Mouse (Mus musculus): ENCODE measurements around the gene Cacfd1.

The Cacfd1 gene

GRCm38 (mm10) chr2:27009714-27010244 lies at the start of gene Cacfd1:
Gene Cacfd1 (plus strand): TSS chr2:27009926.
- peak; percentile 90 for DNase-seq (ENCODE audit: low spot score)

DNA sequence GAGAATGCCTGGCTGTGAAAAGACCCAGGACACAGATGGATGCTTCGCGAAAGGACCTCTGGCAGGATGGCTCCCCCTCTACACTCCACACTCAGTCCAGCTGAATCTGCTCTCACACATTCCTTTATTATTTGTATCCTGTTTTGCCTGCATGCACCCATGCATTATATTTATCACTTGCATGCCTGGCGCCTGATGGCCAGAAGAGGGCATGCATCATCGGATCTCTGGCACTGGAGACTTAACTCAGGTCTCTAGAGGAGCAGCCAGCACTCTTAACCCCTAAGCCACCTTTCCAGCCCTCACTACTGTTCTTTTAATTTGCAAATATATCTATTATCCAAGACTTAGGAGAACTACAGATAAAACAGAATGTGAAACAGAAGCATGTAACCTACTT lies 49.0 kb upstream of the Cacfd1 start:
- no peak for DNase-seq (ENCODE audit: low spot score)

- peak; percentile 95 for DNase-seq (ENCODE audit: low spot score)
Observed at GRCm38 (mm10) chr2:26963923-26964723, 45.6 kb upstream of the Cacfd1 start, which contains the start of gene Rexo4. Gene Rexo4 (minus strand): TSS chr2:26964386.

DNA sequence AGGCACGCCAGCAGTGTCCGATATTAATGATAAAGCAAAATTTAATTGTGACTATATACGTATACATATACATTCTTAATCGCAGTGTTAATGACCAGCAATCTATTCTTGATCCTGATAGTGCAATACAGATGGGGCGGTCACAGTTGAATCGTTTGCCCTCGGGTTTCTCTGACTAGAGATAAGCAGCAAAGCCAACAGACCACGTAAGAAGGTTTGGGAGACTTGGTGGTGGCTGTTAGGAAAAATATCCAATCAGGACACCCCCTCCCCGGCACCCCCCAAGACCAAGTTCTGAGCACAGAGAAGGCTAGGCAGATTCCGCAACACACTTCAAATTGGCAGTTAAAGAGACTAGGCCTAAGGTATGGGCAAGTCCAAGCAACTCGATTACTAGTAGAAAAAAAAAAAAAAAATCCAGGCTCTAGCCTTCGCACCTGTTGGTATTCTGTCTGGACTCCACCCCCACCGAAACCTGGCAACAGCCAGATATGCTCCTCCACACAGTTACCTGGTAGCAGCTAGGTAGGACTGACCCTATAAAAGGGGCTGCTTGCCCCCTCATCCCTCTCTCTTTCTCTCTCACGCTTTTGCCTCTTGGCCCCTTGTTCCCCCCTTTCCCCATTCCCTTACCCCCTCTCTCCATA lies 44.9 kb upstream of the Cacfd1 start:
- DNase-seq (ENCODE audit: low spot score) = no peak

GRCm38 (mm10) chr2:26967262-26967661 lies 42.5 kb upstream of the Cacfd1 start:
- DNase-seq (ENCODE audit: low spot score) = no peak

DNA sequence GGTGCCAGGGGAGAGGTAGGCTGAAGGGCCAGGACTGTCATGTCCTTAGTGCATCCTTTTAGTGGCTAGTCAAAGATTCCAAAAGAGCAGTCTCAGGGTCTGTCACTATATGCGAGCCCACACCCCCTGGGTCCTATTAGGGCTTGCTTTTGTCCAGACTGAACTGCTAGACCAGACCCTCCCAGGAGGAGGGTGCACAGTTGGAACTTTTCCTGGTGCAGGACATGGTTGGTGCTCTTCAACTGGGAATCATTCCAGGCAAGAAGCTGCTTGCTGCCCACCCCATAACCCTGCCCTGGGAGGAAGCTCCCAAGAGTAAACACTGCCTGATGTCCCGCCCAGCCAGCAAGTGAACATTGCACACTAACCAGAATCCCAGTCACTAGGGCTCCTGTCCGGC lies 36.6 kb upstream of the Cacfd1 start, which contains the start of gene Adamts13:
Gene Adamts13 (plus strand): TSS at position 301 of the 400 bp plus-strand sequence.
- no peak for DNase-seq (ENCODE audit: low spot score)

- DNase-seq (ENCODE audit: low spot score) = no peak
Observed at GRCm38 (mm10) chr2:26973960-26974359, 35.8 kb upstream of the Cacfd1 start.

GRCm38 (mm10) chr2:26980361-26980760 lies 29.4 kb upstream of the Cacfd1 start:
- no peak for DNase-seq (ENCODE audit: low spot score)

DNA sequence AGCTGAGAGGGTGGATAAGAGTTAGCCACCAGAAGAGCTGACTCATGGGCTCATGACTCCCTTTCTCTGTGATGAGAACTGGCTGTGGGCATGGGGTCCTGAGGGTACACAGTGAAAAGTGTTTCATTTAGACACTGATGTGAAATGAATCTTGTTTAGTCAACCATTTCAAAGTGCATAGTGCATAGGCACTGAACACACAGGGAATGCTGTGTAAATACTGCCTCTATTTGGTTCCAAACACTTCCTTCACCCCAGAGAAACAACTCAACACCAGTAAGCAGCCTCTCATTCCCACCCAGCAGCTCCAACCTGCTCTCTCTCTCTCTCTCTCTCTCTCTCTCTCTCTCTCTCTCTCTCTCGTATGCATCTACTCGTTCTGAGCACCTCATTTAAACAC lies 25.5 kb upstream of the Cacfd1 start:
- DNase-seq (ENCODE audit: low spot score) = no peak

DNA sequence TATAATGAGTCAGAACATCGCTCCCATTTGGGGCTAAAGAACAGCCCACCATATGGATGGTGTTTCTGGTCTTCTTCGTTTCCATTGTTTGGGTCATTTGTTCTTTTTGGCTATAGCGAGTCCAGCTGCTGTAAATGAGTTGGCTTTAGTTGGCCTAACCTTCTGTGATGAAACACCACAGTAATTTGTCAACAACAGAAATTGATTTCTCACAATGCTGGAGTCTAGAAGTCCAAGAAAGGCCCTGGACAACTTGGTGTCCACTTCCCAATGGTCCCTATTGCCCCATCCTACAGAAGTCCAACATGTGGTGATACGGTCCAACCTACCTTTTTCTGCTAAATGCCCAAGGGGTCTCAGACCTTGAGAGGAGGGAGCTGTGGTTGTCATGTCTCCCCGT lies 25.1 kb upstream of the Cacfd1 start:
- no peak for DNase-seq (ENCODE audit: low spot score)

- DNase-seq (ENCODE audit: low spot score) = no peak
Observed at GRCm38 (mm10) chr2:26993936-26994335, 15.8 kb upstream of the Cacfd1 start.

DNA sequence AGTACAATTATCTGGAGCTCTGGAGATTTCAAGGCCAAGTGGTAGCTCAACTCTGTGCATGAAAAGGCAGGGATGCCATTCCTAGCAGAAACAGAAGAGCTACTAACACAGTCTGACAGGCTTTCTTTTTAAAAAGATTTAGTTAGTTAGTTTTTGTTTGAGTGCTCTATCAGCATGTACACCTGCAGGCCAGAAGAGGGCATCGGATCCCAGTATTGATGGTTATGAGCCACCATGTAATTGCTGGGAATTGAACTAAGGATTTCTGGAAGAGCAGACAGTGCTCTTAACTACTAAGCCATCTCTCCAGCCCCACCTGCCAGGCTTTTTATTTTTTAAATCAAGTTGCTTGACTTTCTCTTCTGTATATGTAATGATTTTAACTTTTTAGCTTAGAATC lies 12.2 kb upstream of the Cacfd1 start:
- DNase-seq (ENCODE audit: low spot score) = peak; percentile 45

DNA sequence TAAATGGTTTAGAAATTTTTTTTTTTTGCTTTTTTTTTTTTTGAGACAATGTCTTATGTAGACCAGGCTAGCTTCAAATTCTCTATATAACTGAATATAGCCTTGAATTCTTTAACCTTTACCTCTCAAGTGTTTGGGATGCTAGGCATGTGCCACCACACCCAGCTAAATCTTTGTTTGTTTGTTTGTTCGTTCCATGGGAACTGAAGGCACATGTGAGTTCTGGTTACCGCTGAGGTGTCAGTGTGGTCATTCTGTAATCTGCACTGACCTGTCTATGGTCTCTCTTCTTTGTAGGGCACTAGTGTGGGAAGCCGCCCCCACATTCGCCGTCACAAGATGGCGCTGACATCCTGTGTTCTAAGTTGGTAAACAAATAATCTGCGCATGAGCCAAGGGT lies 11.7 kb upstream of the Cacfd1 start:
- DNase-seq (ENCODE audit: low spot score) = peak; percentile 79

GRCm38 (mm10) chr2:27006255-27006654 lies 3.5 kb upstream of the Cacfd1 start:
- no peak for DNase-seq (ENCODE audit: low spot score)

DNA sequence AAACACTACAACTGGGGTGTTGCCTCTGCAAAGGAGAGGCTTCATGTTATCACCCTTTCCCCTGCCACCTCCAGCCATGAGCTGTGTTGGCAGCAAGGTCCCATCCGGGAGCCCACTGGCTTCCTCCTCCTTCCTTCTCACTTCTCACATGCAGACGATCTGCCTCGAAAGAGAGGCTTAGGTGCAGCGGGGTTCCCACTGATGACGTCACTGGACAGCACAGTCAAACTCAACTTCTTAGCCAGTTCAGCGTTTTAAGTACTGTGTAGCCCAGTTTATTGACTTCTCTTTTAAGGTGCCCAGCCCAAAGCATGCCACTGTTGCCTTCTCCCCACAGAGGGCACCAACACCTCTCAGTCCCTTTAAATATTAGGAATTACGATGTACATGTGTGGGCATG lies 2.0 kb upstream of the Cacfd1 start:
- no peak for DNase-seq (ENCODE audit: low spot score)

DNA sequence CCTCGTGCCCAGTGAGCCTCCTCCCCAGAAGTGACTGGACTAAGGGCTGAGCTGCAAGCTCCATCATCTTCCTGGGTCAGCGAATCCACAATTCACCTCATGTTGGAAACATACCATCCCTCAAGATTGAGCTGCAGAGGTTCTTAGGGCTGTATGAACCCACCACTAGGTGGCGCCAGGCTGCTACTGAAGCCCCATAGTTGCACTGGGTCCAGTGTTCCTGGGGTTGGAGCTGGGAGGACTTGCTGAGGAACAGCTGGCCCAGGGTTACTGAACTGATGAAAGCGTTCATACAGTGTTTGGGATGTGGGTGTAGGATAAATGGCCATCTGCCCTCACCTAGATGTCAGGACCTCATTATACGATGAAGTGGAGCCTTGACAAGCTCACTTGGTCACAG lies 8.1 kb downstream of the Cacfd1 start:
- DNase-seq (ENCODE audit: low spot score) = peak; percentile 79

GRCm38 (mm10) chr2:27019530-27019929 lies 9.8 kb downstream of the Cacfd1 start:
- no peak for DNase-seq (ENCODE audit: low spot score)

DNA sequence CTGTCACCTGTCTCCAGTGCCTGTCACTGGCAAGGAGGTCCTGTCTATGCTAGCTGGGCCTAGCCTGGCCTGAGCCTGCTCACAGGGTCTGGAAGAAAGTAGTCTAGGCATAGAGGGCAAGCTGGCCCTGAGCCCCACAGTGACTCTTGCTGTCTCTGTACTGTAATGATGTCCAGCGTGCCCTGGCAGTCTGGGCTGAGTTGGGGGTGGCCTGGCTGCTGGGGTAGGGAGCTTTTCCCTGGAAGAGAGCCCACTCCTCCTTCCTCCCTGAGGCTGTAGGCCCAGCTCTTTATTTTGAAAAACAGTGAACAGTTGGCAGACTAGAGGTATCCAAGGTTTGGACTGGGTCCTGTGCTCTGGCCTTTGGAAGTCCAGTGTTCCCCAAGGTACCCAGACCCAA lies 11.4 kb downstream of the Cacfd1 start:
- DNase-seq (ENCODE audit: low spot score) = no peak

DNA sequence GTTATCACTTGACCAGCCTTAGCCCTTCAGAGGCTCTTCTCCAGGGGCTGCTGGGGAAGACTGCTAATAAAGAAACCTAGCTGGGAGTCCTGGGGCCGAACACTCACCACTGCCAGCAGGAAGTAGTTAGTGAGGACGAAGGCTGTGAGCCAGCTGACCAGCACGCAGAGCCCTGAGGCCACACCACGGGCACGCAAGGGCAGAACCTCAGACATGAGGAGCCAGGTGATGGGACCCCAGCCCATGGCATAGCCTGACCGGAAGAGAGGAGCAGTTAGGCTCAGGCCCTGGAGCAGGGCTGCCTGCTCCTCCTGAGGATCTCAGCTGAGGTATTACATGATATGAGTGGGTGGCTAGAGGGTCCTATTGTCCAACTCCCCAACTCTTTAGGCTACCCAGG lies 12.9 kb downstream of the Cacfd1 start:
- no peak for DNase-seq (ENCODE audit: low spot score)

DNA sequence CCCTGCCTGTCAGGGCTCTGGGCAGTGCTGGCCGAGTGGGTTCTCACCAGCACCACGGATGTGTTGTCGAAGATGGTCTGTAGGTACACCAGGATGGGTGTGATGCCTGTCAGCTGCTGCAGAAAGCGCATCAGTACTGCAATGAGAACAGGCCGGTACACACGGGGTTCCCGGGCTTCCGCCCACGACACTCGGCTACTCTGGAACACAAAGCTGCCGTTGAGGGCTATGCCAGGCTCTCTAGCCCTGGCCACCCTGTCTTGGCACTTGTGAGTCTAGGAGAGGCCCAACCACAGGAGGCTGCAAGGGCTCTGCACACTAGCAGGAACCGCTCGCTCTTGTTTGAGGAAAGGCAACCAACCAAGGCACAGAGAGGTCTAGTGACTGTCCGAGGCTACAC lies 14.4 kb downstream of the Cacfd1 start:
- DNase-seq (ENCODE audit: low spot score) = no peak

GRCm38 (mm10) chr2:27025545-27025944 lies 15.8 kb downstream of the Cacfd1 start:
- DNase-seq (ENCODE audit: low spot score) = no peak

DNA sequence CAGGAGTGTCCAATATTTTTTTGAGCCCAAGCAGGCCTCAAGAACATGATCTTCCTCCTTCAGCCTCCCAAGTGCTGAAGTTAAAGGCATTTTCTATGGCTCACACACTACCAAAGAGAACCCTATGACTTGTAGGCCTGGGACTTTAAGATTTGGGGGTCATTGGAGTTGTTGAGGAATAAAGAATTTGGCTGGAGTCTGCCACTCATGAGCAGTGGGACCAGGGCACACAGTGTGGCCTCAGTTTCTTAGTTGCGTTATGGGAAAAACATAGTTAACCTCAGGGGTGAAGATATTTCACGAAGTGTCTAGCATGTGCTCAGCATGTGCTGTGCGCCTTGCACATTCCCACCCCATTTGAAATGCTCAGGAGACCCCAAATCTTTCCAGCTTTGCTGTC lies 16.6 kb downstream of the Cacfd1 start:
- DNase-seq (ENCODE audit: low spot score) = no peak

Measured in MN1 (cell line).